Mouse (Mus musculus) bone marrow macrophage, adult 2 months (primary cell): ENCODE results near the gene Tmem220. TPM values are rescaled to one million over a fixed set of nuclear protein-coding genes. Genes with fewer than 3 reads are reported as not detected.

Source experiments
- H3K27ac ChIP-seq: 2 replicates; pipeline ENCODE4 v1.5.1; 2012; ENCODE audit warnings: low read depth, low read length; ENCODE audit not compliant: insufficient read depth
- H3K4me1 ChIP-seq: 2 replicates; pipeline ENCODE4 v1.6.1; 2012; ENCODE audit warnings: low read length; ENCODE audit not compliant: control insufficient read depth, insufficient read depth
- H3K4me3 ChIP-seq: 2 replicates; pipeline ENCODE4 v1.5.1; 2012; ENCODE audit warnings: mild to moderate bottlenecking, low read length, moderate library complexity; ENCODE audit not compliant: insufficient read depth
- CTCF ChIP-seq: IDR thresholded peaks from 2 replicates; pipeline ENCODE4 v1.5.1; 2012; ENCODE audit warnings: low read depth, mild to moderate bottlenecking, low read length, moderate library complexity
- POLR2A ChIP-seq: IDR thresholded peaks from 2 replicates; pipeline ENCODE4 v1.6.1; 2012; ENCODE audit warnings: mild to moderate bottlenecking, low read depth, low read length, borderline replicate concordance
- polyA plus RNA-seq: library from polyadenylated mRNA; stranded (reverse); fragments of >200 nt; gene quantifications from 2 replicates; pipeline ENCODE4 v1.2.4, GENCODE M21; 2012; ENCODE audit not compliant: missing spikeins, insufficient read depth, insufficient read length

Tmem220 gene
- polyA plus RNA-seq, 1 experiment, result 6.7 TPM

DNA sequence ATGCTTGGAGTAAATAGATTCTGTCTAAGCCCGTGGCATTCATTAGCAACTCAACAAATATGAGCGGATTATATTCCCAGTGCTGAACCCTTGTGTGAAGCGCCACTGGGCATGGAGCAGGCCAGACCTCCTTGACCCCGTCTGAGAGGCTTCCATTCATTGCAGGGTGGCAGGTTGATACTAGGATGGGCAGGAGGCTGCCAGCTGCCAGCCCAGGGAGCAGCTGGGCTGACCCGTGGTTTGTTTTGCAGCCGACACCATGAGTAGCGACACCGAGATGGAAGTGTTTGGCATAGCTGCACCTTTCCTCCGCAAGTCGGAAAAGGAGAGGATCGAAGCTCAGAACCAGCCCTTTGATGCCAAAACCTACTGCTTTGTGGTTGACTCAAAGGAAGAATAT lies 54.8 kb downstream of the Tmem220 start:
- Histone ChIP-seq H3K4me3 (no peak overlapping the region), H3K4me1 (no peaks in the 10 kb centered on the region), H3K27ac (no peak overlapping the region)
- TF ChIP-seq CTCF, result no peak
- TF ChIP-seq POLR2A, result no peak

DNA sequence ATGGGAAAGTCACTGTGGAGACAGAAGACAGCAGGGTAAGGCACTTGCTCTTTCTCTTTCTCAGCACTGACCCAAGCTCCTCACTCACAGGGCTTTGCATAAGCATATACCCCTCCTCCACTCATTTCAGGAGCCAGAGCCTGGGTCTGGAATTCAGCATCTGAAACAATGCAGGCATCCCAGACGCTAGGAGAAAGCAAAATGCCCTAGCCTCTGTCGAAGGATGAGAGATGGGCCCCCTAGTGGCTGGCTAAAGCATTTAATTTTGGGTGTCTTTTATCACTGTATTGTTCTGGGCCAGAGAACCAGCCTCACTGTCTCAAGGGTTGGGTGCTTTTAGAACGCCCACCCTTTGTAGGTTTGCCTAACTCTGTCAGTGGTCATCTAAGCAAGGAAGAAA lies 55.2 kb downstream of the Tmem220 start:
- Histone ChIP-seq H3K4me3 (no peak overlapping the region), H3K27ac (no peak overlapping the region), H3K4me1 (no peaks in the 10 kb centered on the region)
- peak; percentile 72 for TF ChIP-seq CTCF
- no peak for TF ChIP-seq POLR2A

DNA sequence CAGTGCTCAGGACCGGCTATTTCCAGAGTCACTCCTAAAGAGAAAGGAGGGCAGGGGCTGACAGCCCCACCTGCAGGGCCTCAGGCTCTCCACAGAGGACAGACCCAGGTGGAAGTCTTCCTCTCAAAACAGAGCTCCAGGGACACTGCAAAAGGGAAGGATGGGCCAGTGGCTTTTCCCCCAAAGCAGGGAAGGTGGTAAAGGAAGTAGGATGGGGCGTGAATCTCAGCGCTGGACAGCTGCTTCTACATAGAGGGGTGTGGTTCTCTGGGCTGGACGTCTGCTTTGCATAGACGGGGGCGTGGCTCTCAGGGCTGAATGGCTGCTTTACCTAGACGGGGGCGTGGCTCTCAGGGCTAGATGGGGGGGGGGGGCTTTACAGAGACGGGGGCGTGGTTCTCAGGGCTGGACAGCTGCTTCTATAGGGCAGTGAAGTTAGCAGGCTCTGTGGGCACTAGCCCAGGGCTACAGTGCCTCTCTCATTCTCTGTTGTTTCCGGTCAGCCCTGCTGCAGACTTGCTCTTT lies 56.2 kb downstream of the Tmem220 start:
- no peaks in the 10 kb centered on the region for H3K4me1 ChIP-seq
- no peak overlapping the region for H3K4me3 ChIP-seq
- H3K27ac ChIP-seq, result no peak overlapping the region
- TF ChIP-seq POLR2A, result no peak
- no peak for TF ChIP-seq CTCF

DNA sequence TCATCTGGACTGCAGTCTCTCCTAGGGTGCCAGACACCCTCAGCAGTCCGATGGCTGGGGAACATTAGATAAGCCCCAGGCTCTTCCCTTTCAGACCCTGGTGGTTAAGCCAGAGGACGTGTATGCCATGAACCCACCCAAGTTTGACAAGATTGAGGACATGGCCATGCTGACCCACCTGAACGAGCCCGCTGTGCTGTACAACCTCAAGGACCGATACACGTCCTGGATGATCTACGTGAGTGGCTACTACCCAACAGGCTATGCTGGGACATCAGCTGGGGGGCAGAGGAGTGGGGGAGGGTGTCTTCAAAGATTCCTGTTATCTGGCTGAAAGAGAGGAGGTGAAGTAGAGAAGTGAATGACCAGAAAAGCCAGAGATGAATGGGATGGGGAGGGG lies 57.2 kb downstream of the Tmem220 start:
- TF ChIP-seq CTCF (no peak), POLR2A (no peak)
- Histone ChIP-seq H3K27ac (no peak overlapping the region), H3K4me1 (no peaks in the 10 kb centered on the region), H3K4me3 (no peak overlapping the region)

DNA sequence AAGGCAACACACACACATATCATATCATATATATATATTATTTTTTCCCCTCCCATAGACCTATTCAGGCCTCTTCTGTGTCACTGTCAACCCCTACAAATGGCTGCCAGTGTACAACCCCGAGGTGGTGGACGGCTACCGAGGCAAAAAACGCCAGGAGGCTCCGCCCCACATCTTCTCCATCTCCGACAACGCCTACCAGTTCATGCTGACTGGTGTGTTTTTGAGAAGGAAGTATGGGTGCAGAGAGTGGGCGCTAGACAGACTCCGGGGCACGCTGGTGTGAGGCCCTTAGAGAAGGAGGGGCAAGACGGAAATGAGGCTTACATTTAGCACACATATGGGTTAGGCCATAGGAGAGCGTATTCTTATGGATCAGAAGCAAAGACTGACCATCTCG lies 57.8 kb downstream of the Tmem220 start:
- H3K4me1 ChIP-seq, result no peaks in the 10 kb centered on the region
- TF ChIP-seq POLR2A (no peak), CTCF (no peak)
- H3K27ac ChIP-seq, result no peak overlapping the region
- H3K4me3 ChIP-seq, result no peak overlapping the region

DNA sequence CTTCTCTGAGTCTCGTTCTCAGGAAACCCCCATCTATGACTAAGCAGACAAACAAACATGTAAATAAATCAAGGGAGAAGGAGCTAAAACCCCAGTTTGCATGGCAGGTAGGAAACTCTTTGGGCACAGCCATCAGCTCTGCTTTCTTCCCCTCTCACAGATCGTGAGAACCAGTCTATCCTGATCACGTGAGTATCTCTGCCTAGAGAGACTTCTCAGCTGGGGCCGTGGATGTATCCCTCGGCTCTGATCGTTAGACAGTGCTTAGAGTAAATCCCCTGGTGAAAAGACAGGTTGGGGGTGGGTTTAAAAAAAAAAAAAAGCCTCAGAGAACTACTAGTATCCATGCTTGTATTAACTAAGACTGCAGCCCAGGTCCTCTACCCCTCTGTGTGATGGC lies 58.3 kb downstream of the Tmem220 start:
- no peak overlapping the region for H3K27ac ChIP-seq
- TF ChIP-seq POLR2A (no peak), CTCF (no peak)
- H3K4me3 ChIP-seq, result no peak overlapping the region
- no peaks in the 10 kb centered on the region for H3K4me1 ChIP-seq

DNA sequence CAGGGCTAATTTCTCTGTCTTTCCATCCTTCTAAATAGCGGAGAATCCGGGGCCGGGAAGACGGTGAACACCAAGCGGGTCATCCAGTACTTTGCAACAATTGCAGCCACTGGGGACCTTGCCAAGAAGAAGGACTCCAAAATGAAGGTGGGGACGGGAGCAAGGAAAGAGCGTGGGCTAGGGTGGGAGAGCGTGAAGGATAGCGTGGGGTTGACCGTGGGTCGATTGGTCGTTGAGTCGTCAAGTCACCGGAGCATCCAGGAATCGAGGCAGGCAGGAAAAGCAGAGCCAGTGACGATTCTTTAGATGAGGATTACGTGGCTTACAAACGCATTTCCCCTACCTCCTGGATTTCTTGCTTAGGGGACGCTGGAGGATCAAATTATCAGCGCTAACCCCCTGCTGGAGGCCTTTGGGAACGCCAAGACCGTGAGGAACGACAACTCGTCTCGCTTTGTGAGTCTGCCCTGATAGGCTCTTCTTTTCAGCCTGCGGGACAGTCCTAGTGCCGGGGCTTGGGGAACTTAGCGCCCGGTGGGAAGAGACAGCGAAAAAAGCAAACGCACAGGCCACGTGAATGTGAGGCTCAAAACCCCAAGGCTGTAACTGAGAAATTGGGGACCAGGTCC lies 58.9 kb downstream of the Tmem220 start:
- Histone ChIP-seq H3K4me1 (no peaks in the 10 kb centered on the region), H3K4me3 (no peak overlapping the region), H3K27ac (no peak overlapping the region)
- TF ChIP-seq POLR2A (no peak), CTCF (no peak)

Other genes starting within 250 kb of the Tmem220 start
- not detected in 2 replicates for gene Pirt, start 113.2 kb upstream of the Tmem220 start, polyA plus RNA-seq
- gene Tmem238l, start 68.5 kb upstream of the Tmem220 start, polyA plus RNA-seq, result not detected in 2 replicates
- gene Adprm, start 27.4 kb downstream of the Tmem220 start, polyA plus RNA-seq, result 29.4 and 30.6 TPM in 2 replicates
- 8.7 and 8.8 TPM in 2 replicates for gene Sco1, start 27.5 kb downstream of the Tmem220 start, polyA plus RNA-seq
- not detected in 2 replicates for gene Myh3, start 53.1 kb downstream of the Tmem220 start, polyA plus RNA-seq
- not detected in 2 replicates for gene Myh2, start 145.9 kb downstream of the Tmem220 start, polyA plus RNA-seq
- gene Myh1, start 174.9 kb downstream of the Tmem220 start, polyA plus RNA-seq, result 0.25 and 0.29 TPM in 2 replicates
- gene Myh4, start 212.9 kb downstream of the Tmem220 start, polyA plus RNA-seq, result 0.27 and 0.41 TPM in 2 replicates